Mouse (Mus musculus): ENCODE results near the gene Cenpx. TPM values are rescaled to one million over a fixed set of nuclear protein-coding genes. Genes with fewer than 3 reads are reported as not detected.

Gene Cenpx
- polyA plus RNA-seq, 1 experiment from 2014 or later = 174 TPM

DNA sequence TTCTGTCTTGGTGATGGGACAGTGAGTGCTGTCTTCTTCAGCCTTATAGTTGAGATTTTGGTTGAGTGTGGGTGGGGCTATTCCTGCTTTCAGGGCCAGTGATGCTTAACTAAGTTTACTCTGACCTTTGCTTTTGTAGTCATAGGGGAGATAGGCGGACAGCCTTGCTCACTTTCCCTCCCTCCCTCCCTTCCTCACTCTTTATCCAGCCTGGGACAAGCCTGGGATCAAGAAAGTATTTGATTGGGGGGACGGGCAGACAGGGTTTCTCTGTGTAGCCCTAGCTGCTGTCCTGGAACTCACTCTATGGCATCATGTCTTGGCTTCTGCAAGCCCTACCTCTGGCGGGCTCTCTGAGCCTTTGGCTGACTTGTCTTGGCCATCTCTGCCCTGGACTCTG, 20.1 kb downstream of the Cenpx start:
- no peak for TF ChIP-seq CTCF (IDR thresholded peaks at IDR 0.05; ENCODE audit: low read depth)
- Histone ChIP-seq H3K9me3 (replicated peaks; ENCODE audit: low read length) (no peaks in the 10 kb centered on the region), H3K27ac (peak overlapping the region; percentile 14; the same call in 1 of the 2 replicates), H3K27me3 (ENCODE audit: insufficient read depth, low read length) (no peaks in the 10 kb centered on the region), H3K9ac (ENCODE audit: low read depth, low read length) (no peak overlapping the region), H3K4me2 (ENCODE audit: low read length) (no peak overlapping the region), H3K36me3 (ENCODE audit: insufficient read depth, low read length) (peaks cover 26% of the 10 kb centered on the region), H3K4me1 (replicated peaks; ENCODE audit: insufficient read depth, low read length) (peaks cover 13% of the 10 kb centered on the region), H3K4me3 (replicated peaks; ENCODE audit: low read depth, low read length) (no peak overlapping the region)
- no peak for ATAC-seq (replicated peaks; ENCODE audit: low FRiP score, low read depth)
- no peak for DNase-seq (ENCODE audit: low spot score)
- WGBS = 79% methylated on average over 3 of the region's 3 CpGs

DNA sequence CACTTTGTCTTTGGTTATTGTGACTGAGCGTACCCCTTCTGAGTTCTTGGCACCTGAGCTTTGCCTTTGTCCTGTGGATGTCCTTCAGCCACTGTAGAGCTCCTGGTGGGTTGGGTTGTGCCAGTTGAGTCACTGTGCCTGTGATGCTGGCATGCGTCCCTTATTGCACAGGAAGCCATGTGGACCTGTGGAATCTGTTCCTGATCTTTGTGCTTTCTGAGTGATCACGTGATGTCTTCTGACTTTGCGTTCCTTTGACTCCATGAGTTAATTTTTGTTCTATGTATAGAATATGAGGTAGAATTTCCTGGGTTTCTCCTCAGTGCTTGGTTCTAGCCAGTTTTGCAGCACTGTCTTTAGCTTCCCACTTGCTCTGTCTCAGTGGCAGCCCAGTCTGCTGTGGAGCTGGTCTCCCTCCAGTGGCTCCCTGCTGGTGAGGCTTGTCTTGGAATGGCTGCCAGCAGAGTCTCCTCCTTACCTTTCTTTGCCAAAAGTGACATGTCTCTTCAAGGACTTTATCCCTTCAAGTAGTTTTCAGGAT, 21.0 kb downstream of the Cenpx start:
- H3K4me2 ChIP-seq (ENCODE audit: low read length) = no peak overlapping the region
- peaks cover 12% of the 10 kb centered on the region for H3K4me1 ChIP-seq (replicated peaks; ENCODE audit: insufficient read depth, low read length)
- TF ChIP-seq CTCF (IDR thresholded peaks at IDR 0.05; ENCODE audit: low read depth) = no peak
- H3K36me3 ChIP-seq (ENCODE audit: insufficient read depth, low read length) = peaks cover 30% of the 10 kb centered on the region
- H3K4me3 ChIP-seq (replicated peaks; ENCODE audit: low read depth, low read length) = no peak overlapping the region
- H3K27me3 ChIP-seq (ENCODE audit: insufficient read depth, low read length) = no peaks in the 10 kb centered on the region
- peak overlapping the region; percentile 14; the same call in 1 of the 2 replicates for H3K27ac ChIP-seq
- ATAC-seq (replicated peaks; ENCODE audit: low FRiP score, low read depth) (no peak), DNase-seq (ENCODE audit: low spot score) (no peak)
- 85% methylated on average over 4 of the region's 4 CpGs for WGBS
- H3K9ac ChIP-seq (ENCODE audit: low read depth, low read length) = no peak overlapping the region
- no peaks in the 10 kb centered on the region for H3K9me3 ChIP-seq (replicated peaks; ENCODE audit: low read length)

DNA sequence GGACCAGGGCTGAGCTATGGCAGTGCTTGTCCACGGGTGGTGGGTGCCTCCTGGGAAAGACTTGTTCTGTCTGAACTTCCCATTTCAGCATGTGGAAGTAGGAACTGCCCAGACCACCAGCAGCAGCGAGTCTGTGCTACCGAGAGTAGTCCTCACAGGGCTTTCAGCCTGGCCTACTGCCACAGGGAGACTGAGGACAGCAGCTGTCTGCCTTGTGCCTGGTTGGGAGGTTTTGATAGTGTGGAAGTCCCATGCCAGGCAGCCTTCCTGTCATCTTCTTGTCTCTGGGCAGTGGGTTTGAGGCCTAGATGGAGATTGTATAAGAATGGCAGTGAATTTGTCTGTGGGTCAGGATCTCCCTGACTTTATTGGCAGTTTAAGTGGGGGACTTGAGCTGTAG, 24.2 kb downstream of the Cenpx start:
- ATAC-seq (replicated peaks; ENCODE audit: low FRiP score, low read depth) = no peak

DNA sequence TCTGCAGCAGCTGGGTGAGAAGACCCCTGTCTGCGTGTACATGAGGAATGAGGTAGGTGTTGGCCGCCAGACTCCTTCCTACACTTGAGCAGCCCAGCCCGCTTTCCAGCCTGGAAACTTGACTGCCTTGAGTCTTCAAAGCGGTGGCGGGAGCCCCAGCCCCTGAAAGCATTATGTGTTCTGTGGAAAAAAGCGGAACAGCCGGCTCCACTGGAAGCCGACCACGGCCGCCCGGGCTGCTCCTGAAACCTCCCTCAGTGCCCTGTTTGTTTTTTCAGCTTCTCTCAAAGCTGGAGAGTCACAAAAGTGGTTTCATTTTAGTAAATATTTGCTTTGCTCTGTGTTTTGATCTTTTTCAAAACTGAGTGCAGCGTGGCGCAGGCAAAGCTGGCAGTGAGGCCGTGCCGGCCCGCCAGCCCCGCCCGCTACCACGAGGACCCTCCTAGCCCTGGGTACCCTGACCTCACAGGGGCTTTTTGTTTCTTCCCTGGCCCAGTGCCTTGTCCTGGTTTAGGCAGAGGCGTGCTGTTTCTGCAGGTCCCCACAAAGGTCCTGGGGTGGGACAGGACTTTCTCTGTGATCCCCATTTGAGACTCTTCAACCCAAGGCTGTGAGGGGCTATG, 26.8 kb downstream of the Cenpx start:
- Histone ChIP-seq H3K27ac (no peak overlapping the region), H3K4me3 (replicated peaks; ENCODE audit: low read depth, low read length) (no peak overlapping the region), H3K9me3 (replicated peaks; ENCODE audit: low read length) (no peaks in the 10 kb centered on the region), H3K4me2 (ENCODE audit: low read length) (no peak overlapping the region), H3K27me3 (ENCODE audit: insufficient read depth, low read length) (no peaks in the 10 kb centered on the region), H3K4me1 (replicated peaks; ENCODE audit: insufficient read depth, low read length) (no peaks in the 10 kb centered on the region), H3K9ac (ENCODE audit: low read depth, low read length) (no peak overlapping the region), H3K36me3 (ENCODE audit: insufficient read depth, low read length) (peaks cover 43% of the 10 kb centered on the region)
- DNase-seq (ENCODE audit: low spot score) = no peak
- no peak for ATAC-seq (replicated peaks; ENCODE audit: low FRiP score, low read depth)
- no peak for TF ChIP-seq CTCF (IDR thresholded peaks at IDR 0.05; ENCODE audit: low read depth)
- WGBS = 72% methylated on average over 20 of the region's 20 CpGs

More for the DNA sequence above, 24.2 kb downstream of the Cenpx start:
- no peak overlapping the region for H3K27ac ChIP-seq
- peaks cover 34% of the 10 kb centered on the region for H3K36me3 ChIP-seq (ENCODE audit: insufficient read depth, low read length)
- DNase-seq (ENCODE audit: low spot score) = no peak
- no peak overlapping the region for H3K9ac ChIP-seq (ENCODE audit: low read depth, low read length)
- no peaks in the 10 kb centered on the region for H3K9me3 ChIP-seq (replicated peaks; ENCODE audit: low read length)
- H3K4me3 ChIP-seq (replicated peaks; ENCODE audit: low read depth, low read length) = no peak overlapping the region
- H3K4me1 ChIP-seq (replicated peaks; ENCODE audit: insufficient read depth, low read length) = no peaks in the 10 kb centered on the region; the same call in 1 of the 2 replicates
- H3K4me2 ChIP-seq (ENCODE audit: low read length) = no peak overlapping the region
- TF ChIP-seq CTCF (IDR thresholded peaks at IDR 0.05; ENCODE audit: low read depth) = no peak
- H3K27me3 ChIP-seq (ENCODE audit: insufficient read depth, low read length) = no peaks in the 10 kb centered on the region
- 81% methylated on average over 3 of the region's 3 CpGs for WGBS

DNA sequence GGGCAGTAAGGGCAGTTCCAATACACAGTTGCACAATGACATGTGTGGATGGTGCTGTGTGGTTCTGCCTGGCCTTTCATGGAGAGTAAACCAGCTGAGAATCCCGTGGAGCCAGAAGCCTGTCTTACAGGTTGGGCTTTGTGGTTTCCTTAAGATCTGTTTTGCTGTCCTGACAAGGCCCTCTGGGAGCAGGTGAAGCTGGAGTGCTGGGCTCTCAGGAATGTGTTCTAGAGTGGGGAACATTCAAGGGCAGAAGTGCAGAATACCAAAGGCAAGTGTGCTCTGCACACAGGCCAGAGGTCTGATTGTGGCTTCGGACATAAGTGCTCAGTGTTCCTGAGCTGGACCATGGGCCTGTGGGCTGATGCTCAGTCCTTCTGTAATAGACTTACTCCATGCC, 28.9 kb downstream of the Cenpx start:
- H3K27me3 ChIP-seq (ENCODE audit: insufficient read depth, low read length) = no peaks in the 10 kb centered on the region
- ATAC-seq (replicated peaks; ENCODE audit: low FRiP score, low read depth) = no peak
- TF ChIP-seq CTCF (IDR thresholded peaks at IDR 0.05; ENCODE audit: low read depth) = no peak
- no peak overlapping the region for H3K27ac ChIP-seq
- peaks cover 39% of the 10 kb centered on the region for H3K36me3 ChIP-seq (ENCODE audit: insufficient read depth, low read length)
- no peaks in the 10 kb centered on the region for H3K9me3 ChIP-seq (replicated peaks; ENCODE audit: low read length)
- 86% methylated on average over 2 of the region's 2 CpGs for WGBS
- no peak overlapping the region for H3K9ac ChIP-seq (ENCODE audit: low read depth, low read length)
- no peaks in the 10 kb centered on the region for H3K4me1 ChIP-seq (replicated peaks; ENCODE audit: insufficient read depth, low read length)
- DNase-seq (ENCODE audit: low spot score) = no peak
- no peak overlapping the region for H3K4me3 ChIP-seq (replicated peaks; ENCODE audit: low read depth, low read length)
- H3K4me2 ChIP-seq (ENCODE audit: low read length) = no peak overlapping the region

DNA sequence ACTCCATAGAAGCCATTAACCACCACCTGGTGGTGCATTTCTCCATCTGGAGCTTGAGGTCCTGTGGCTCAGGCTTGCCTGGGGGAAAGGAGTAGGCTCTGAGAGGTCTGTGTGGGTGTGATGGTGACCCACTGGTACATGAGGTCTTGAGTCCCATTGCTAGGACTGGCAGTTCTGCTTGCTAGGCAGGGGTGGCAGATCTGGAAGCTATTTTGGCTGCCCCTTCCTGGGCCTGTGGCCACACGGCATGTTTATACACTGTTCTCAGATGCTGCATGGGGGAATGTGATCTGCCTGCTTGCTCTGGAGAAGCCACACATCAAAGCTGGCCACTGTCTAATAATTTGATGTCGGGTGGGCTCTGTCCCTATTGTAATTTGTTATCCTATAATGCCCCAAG, 29.5 kb downstream of the Cenpx start:
- DNase-seq (ENCODE audit: low spot score) = no peak
- no peak overlapping the region for H3K27ac ChIP-seq
- H3K9ac ChIP-seq (ENCODE audit: low read depth, low read length) = no peak overlapping the region
- peaks cover 38% of the 10 kb centered on the region; the same call in 1 of the 2 replicates for H3K36me3 ChIP-seq (ENCODE audit: insufficient read depth, low read length)
- no peak for ATAC-seq (replicated peaks; ENCODE audit: low FRiP score, low read depth)
- TF ChIP-seq CTCF (IDR thresholded peaks at IDR 0.05; ENCODE audit: low read depth) = no peak
- no peaks in the 10 kb centered on the region for H3K9me3 ChIP-seq (replicated peaks; ENCODE audit: low read length)
- WGBS = 69% methylated on average over 2 of the region's 2 CpGs
- H3K4me2 ChIP-seq (ENCODE audit: low read length) = no peak overlapping the region
- H3K27me3 ChIP-seq (ENCODE audit: insufficient read depth, low read length) = no peaks in the 10 kb centered on the region
- no peak overlapping the region for H3K4me3 ChIP-seq (replicated peaks; ENCODE audit: low read depth, low read length)
- no peaks in the 10 kb centered on the region for H3K4me1 ChIP-seq (replicated peaks; ENCODE audit: insufficient read depth, low read length)
